Mouse (Mus musculus) liver, embryonic 15.5 days (tissue): ENCODE measurements around the gene Pigr. TPM values are rescaled to one million over a fixed set of nuclear protein-coding genes. Genes with fewer than 3 reads are reported as not detected.

ENCODE experiments used
- ATAC-seq: fragments of 200-750 bp; cut with Nextera tagmentation; 2 replicates; pipeline ENCODE4 v1.8.0; 2017; ENCODE audit warnings: moderate number of reproducible peaks, mild to moderate bottlenecking, moderate library complexity; ENCODE audit not compliant: insufficient read depth
- H3K27ac ChIP-seq: fragments of 300-500 bp; sonication (generic); replicated peaks from 2 replicates; pipeline ENCODE4 v1.5.1; 2015; ENCODE audit warnings: mild to moderate bottlenecking, inconsistent platforms
- H3K27me3 ChIP-seq: fragments of 300-500 bp; sonication (generic); 2 replicates; pipeline ENCODE4 v1.6.1; 2015; ENCODE audit warnings: mild to moderate bottlenecking, inconsistent platforms
- H3K36me3 ChIP-seq: fragments of 300-500 bp; sonication (generic); replicated peaks from 2 replicates; pipeline ENCODE4 v1.6.1; 2015; ENCODE audit warnings: moderate library complexity, mild to moderate bottlenecking, inconsistent platforms
- H3K4me1 ChIP-seq: fragments of 300-500 bp; sonication (generic); replicated peaks from 2 replicates; pipeline ENCODE4 v1.6.1; 2015; ENCODE audit warnings: inconsistent platforms
- H3K4me2 ChIP-seq: fragments of 300-500 bp; sonication (generic); 2 replicates; pipeline ENCODE4 v1.6.1; 2015; ENCODE audit warnings: moderate library complexity, mild to moderate bottlenecking, inconsistent platforms
- H3K4me3 ChIP-seq: fragments of 300-500 bp; sonication (generic); replicated peaks from 2 replicates; pipeline ENCODE4 v1.5.1; 2015; ENCODE audit warnings: mild to moderate bottlenecking, inconsistent platforms
- H3K9ac ChIP-seq: fragments of 300-500 bp; sonication (generic); 2 replicates; pipeline ENCODE4 v1.6.1; 2015; ENCODE audit warnings: moderate library complexity, mild to moderate bottlenecking, inconsistent platforms
- H3K9me3 ChIP-seq: fragments of 300-500 bp; sonication (generic); replicated peaks from 2 replicates; pipeline ENCODE4 v1.6.1; 2016; ENCODE audit warnings: inconsistent platforms
- WGBS: fragments of 180-500 bp; shearing (Covaris S2); methylation state at CpG from one replicate; pipeline ENCODE4 v1.1.7; 2015; ENCODE audit warnings: mixed read lengths; ENCODE audit not compliant: insufficient replicate concordance; 5-methylcytosine and 5-hydroxymethylcytosine counted together
- polyA plus RNA-seq: library from polyadenylated mRNA; unstranded; fragments of >200 nt; fragmentation: Nextera tagmentation; extraction: Ambion mirVana; gene quantifications from 2 replicates; pipeline ENCODE4 v1.2.1, GENCODE M21; 2015

Gene Pigr
- polyA plus RNA-seq, 1 experiment from 2014 or later = 0.24 TPM

- Histone ChIP-seq H3K4me1 (no peaks in the 10 kb centered on the region), H3K4me2 (no peak within 1 kb of the TSS), H3K27me3 (no peaks in the 10 kb centered on the region), H3K36me3 (no peaks in the 10 kb centered on the region), H3K9ac (no peak within 1 kb of the TSS), H3K4me3 (no peak within 1 kb of the TSS), H3K9me3 (no peaks in the 10 kb centered on the region), H3K27ac (no peak within 1 kb of the TSS)
- no peak for ATAC-seq
Observed at GRCm38 (mm10) chr1:130887354-130887753, 60.9 kb downstream of the Pigr start, which contains the start of gene Il24. TSS of gene Il24 (minus strand) at chr1:130887454.

DNA sequence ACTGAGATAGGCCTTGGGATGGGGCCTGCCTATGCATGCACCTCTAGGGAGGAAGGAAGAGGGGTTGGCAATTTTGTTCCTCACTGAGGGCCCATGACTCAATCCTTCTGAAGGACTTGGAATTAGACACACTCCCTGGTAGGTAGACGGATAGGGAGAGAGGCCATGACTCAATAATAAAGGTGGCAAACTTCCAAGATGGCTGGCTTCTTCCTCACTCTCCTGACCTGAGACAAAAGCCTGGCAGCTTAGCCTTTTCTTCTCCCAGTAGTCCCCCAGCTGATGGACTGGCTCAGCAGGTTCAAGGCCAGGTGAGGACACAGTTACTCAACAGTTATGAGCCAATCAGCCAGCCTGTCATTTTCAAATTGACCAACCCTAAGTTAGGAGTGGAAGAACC is 66.0 kb downstream of the Pigr start:
- no peak overlapping the region for H3K4me3 ChIP-seq
- H3K36me3 ChIP-seq = no peaks in the 10 kb centered on the region
- H3K4me1 ChIP-seq = no peaks in the 10 kb centered on the region
- WGBS = 31% methylated on average over 1 of the region's 1 CpGs
- H3K27me3 ChIP-seq = no peaks in the 10 kb centered on the region
- no peak for ATAC-seq
- H3K9me3 ChIP-seq = no peaks in the 10 kb centered on the region
- no peak overlapping the region for H3K4me2 ChIP-seq
- no peak overlapping the region for H3K27ac ChIP-seq
- H3K9ac ChIP-seq = no peak overlapping the region

DNA sequence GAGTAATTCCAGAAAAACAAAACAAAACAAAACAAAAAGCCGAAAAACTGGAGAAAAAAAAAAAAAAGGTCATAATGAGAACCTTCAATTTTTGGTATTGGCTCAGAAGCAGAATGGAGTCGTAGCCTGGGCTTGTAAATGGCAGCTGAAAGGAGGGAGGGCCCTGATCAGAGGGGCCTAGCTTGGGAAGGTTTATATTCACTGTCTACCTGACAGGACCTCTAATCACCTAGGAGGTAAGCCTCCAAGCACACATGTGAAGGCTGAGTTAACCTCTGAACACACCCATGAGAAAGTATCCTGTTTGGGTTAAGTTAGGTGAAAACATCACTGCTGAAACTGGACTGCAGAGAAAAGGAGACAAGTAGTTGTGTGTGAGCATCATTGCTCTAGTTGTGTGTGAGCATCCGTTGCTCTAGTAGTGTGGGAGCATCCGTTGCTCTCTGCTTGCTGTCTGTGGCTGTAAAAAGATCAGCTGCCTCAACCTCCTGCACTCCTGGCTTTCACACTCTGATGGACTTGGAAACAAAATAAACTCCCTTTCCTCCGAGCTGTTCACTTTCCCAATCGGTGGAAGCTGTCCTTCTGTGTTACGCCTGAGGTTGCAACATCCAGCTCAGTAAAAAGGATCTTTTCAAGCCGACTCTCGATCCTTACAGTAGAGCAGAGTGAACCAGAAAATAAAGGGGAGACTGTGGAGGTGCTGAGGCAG is 67.0 kb downstream of the Pigr start:
- Histone ChIP-seq H3K4me2 (no peak overlapping the region), H3K36me3 (no peaks in the 10 kb centered on the region), H3K27ac (no peak overlapping the region), H3K9ac (no peak overlapping the region), H3K27me3 (no peaks in the 10 kb centered on the region), H3K4me1 (no peaks in the 10 kb centered on the region), H3K9me3 (no peaks in the 10 kb centered on the region), H3K4me3 (no peak overlapping the region)
- 58% methylated on average over 9 of the region's 9 CpGs for WGBS
- ATAC-seq = no peak

GRCm38 (mm10) chr1:130894468-130894867 is 68.0 kb downstream of the Pigr start:
- Histone ChIP-seq H3K27me3 (no peaks in the 10 kb centered on the region), H3K9ac (no peak overlapping the region), H3K36me3 (no peaks in the 10 kb centered on the region), H3K4me2 (no peak overlapping the region), H3K4me1 (no peaks in the 10 kb centered on the region), H3K9me3 (no peaks in the 10 kb centered on the region), H3K27ac (no peak overlapping the region), H3K4me3 (no peak overlapping the region)
- ATAC-seq = no peak
- 54% methylated on average over 6 of the region's 6 CpGs for WGBS

Other genes with a start within 250 kb of the Pigr start
- not detected in 2 replicates for gene Zp3r, start 197.1 kb upstream of the Pigr start, polyA plus RNA-seq
- gene C4bp, start 165.1 kb upstream of the Pigr start, polyA plus RNA-seq = 2.7 and 4.8 TPM in 2 replicates
- gene Gm29427, start 110.9 kb upstream of the Pigr start, polyA plus RNA-seq = not detected in 2 replicates
- 42.2 and 42.3 TPM in 2 replicates for gene Yod1, start 109.4 kb upstream of the Pigr start, polyA plus RNA-seq
- gene Pfkfb2, start 97.4 kb upstream of the Pigr start, polyA plus RNA-seq = 5.2 and 5.9 TPM in 2 replicates
- 7.4 and 7.8 TPM in 2 replicates for gene AA986860, start 94.7 kb upstream of the Pigr start, polyA plus RNA-seq
- gene Fcamr, start 25.8 kb upstream of the Pigr start, polyA plus RNA-seq = not detected in 2 replicates
- gene Fcmr, start 39.0 kb downstream of the Pigr start, polyA plus RNA-seq = not detected in 2 replicates
- not detected in 2 replicates for gene Il24, start 60.8 kb downstream of the Pigr start, polyA plus RNA-seq
- gene Il20, start 84.8 kb downstream of the Pigr start, polyA plus RNA-seq = not detected in 2 replicates
- not detected in 2 replicates for gene Il19, start 113.4 kb downstream of the Pigr start, polyA plus RNA-seq
- not detected in 2 replicates for gene Il10, start 193.2 kb downstream of the Pigr start, polyA plus RNA-seq